Mouse (Mus musculus) brain, embryonic 14.5 days (tissue): ENCODE data around the gene Ddx11. TPM values are rescaled to one million over a fixed set of nuclear protein-coding genes. Genes with fewer than 3 reads are reported as not detected.

Experiments used
- DNase-seq: peaks from one replicate; pipeline ENCODE4 v3.0.0-alpha.2; 2011; ENCODE audit warnings: low read depth
- CTCF ChIP-seq: fragments of 200-500 bp; IDR thresholded peaks from 2 replicates; pipeline ENCODE4 v1.5.1; 2012; ENCODE audit warnings: inconsistent platforms, mild to moderate bottlenecking, moderate library complexity, borderline replicate concordance; ENCODE audit not compliant: insufficient read depth, insufficient read length; ENCODE audit errors: extremely low read depth
- POLR2A ChIP-seq: fragments of 200-500 bp; IDR thresholded peaks from 2 replicates; pipeline ENCODE4 v1.6.1; 2012; ENCODE audit warnings: mild to moderate bottlenecking, inconsistent platforms, borderline replicate concordance; ENCODE audit not compliant: poor library complexity, insufficient read depth, insufficient read length, severe bottlenecking; ENCODE audit errors: extremely low read depth
- polyA plus RNA-seq: library from polyadenylated mRNA; depleted of rRNA; stranded (reverse); fragments of >200 nt; gene quantifications from 2 replicates; pipeline ENCODE4 v1.2.3, GENCODE M21; 2012; rRNA removed

Ddx11 gene
- 7.8 and 11.4 TPM in 2 replicates for polyA plus RNA-seq

- TF ChIP-seq POLR2A (peak; percentile 61; the same call in 1 of the 2 replicates), CTCF (no peak)
- DNase-seq: peak; percentile 96
Observed at GRCm38 (mm10) chr17:66123066-66123815, at the start of gene Ddx11. Gene Ddx11 (plus strand): TSS chr17:66123520.

GRCm38 (mm10) chr17:66073971-66074370 lies 49.3 kb upstream of the Ddx11 start:
- no peak for DNase-seq
- TF ChIP-seq POLR2A (no peak), CTCF (no peak)

GRCm38 (mm10) chr17:66075827-66076173 lies 47.5 kb upstream of the Ddx11 start:
- no peak for DNase-seq
- TF ChIP-seq CTCF (no peak), POLR2A (no peak)

- no peak for TF ChIP-seq CTCF
- no peak for TF ChIP-seq POLR2A
- DNase-seq: peak; percentile 54
Observed at GRCm38 (mm10) chr17:66076174-66076927, 47.0 kb upstream of the Ddx11 start.

GRCm38 (mm10) chr17:66076934-66077333 lies 46.4 kb upstream of the Ddx11 start, which contains the start of gene Ankrd12:
Gene Ankrd12 (minus strand): TSS chr17:66077089.
- TF ChIP-seq POLR2A (peak; percentile 79), CTCF (no peak)
- DNase-seq: peak; percentile 98

GRCm38 (mm10) chr17:66077437-66077850 lies 45.9 kb upstream of the Ddx11 start:
- DNase-seq: no peak

GRCm38 (mm10) chr17:66084486-66084885 lies 38.8 kb upstream of the Ddx11 start:
- DNase-seq: no peak
- TF ChIP-seq CTCF (no peak), POLR2A (no peak)

More at GRCm38 (mm10) chr17:66077437-66077850, 45.9 kb upstream of the Ddx11 start:
- no peak for TF ChIP-seq CTCF
- TF ChIP-seq POLR2A: no peak

GRCm38 (mm10) chr17:66085038-66085437 lies 38.3 kb upstream of the Ddx11 start:
- TF ChIP-seq POLR2A: no peak
- TF ChIP-seq CTCF: no peak
- no peak for DNase-seq

GRCm38 (mm10) chr17:66090251-66090650 lies 33.1 kb upstream of the Ddx11 start:
- TF ChIP-seq CTCF (no peak), POLR2A (no peak)
- no peak for DNase-seq

GRCm38 (mm10) chr17:66091392-66091791 lies 31.9 kb upstream of the Ddx11 start:
- DNase-seq: no peak
- TF ChIP-seq POLR2A (no peak), CTCF (no peak)

GRCm38 (mm10) chr17:66092065-66092464 lies 31.3 kb upstream of the Ddx11 start:
- DNase-seq: no peak
- no peak for TF ChIP-seq POLR2A
- TF ChIP-seq CTCF: no peak

GRCm38 (mm10) chr17:66092664-66093063 lies 30.7 kb upstream of the Ddx11 start:
- no peak for DNase-seq
- TF ChIP-seq CTCF (no peak), POLR2A (no peak)
